Mouse (Mus musculus) MEL (cell line): ENCODE measurements around the gene Wdr91.

Experiments used
- CHD2 ChIP-seq: IDR thresholded peaks from 2 replicates; pipeline ENCODE4 v1.6.1; 2011; ENCODE audit warnings: low read length, improper control_type of control experiment
- CTCF ChIP-seq, 3 experiments: IDR thresholded peaks in 2 of 3; conservative IDR thresholded peaks in 1 of 3; 2 replicates each; pipeline ENCODE4 v1.5.1; 2011 to 2012; ENCODE audit warnings: low read length in 3 of 3, low read depth in 2 of 3, mild to moderate bottlenecking in 2 of 3, improper control_type of control experiment in 1 of 3, inconsistent platforms in 1 of 3, mixed read lengths in 1 of 3, moderate library complexity in 1 of 3; ENCODE audit not compliant: control insufficient read depth in 1 of 3, insufficient read depth in 1 of 3, poor library complexity in 1 of 3, severe bottlenecking in 1 of 3
- ELF1 ChIP-seq: IDR thresholded peaks from 2 replicates; pipeline ENCODE4 v1.6.1; 2014; ENCODE audit warnings: low read depth, mild to moderate bottlenecking, inconsistent platforms, low read length, improper control_type of control experiment, moderate library complexity
- EP300 ChIP-seq, 2 experiments: IDR thresholded peaks; 2 replicates each; pipeline ENCODE4 v1.6.1; 2011; ENCODE audit warnings: improper control_type of control experiment in 2 of 2, low read length in 2 of 2, low read depth in 1 of 2, mild to moderate bottlenecking in 1 of 2
- GATA1 ChIP-seq: IDR thresholded peaks from 2 replicates; pipeline ENCODE4 v1.6.1; 2011; ENCODE audit warnings: low read depth, low read length, improper control_type of control experiment
- HCFC1 ChIP-seq: IDR thresholded peaks from 2 replicates; pipeline ENCODE4 v1.6.1; 2012; ENCODE audit warnings: low read depth, mild to moderate bottlenecking, inconsistent platforms, low read length, improper control_type of control experiment, moderate library complexity
- MEF2A ChIP-seq: IDR thresholded peaks from 2 replicates; pipeline ENCODE4 v1.6.1; 2014; ENCODE audit warnings: low read depth, mild to moderate bottlenecking, inconsistent platforms, low read length, improper control_type of control experiment; ENCODE audit not compliant: poor library complexity, insufficient replicate concordance, severe bottlenecking; ENCODE audit errors: extremely low read depth
- MXI1 ChIP-seq: IDR thresholded peaks from 2 replicates; pipeline ENCODE4 v1.6.1; 2011; ENCODE audit warnings: mild to moderate bottlenecking, low read depth, low read length, improper control_type of control experiment
- MYB ChIP-seq: IDR thresholded peaks from 2 replicates; pipeline ENCODE4 v1.6.1; 2011; ENCODE audit warnings: mild to moderate bottlenecking, low read depth, low read length, improper control_type of control experiment
- NELFE ChIP-seq: IDR thresholded peaks from 2 replicates; pipeline ENCODE4 v1.6.1; 2011; ENCODE audit warnings: low read depth, low read length, improper control_type of control experiment
- POLR2A ChIP-seq, 2 experiments: IDR thresholded peaks; 2 replicates each; pipeline ENCODE4 v1.6.1; 2011 to 2012; ENCODE audit warnings: low read length in 2 of 2, mild to moderate bottlenecking in 2 of 2, control low read depth in 1 of 2, improper control_type of control experiment in 1 of 2, low read depth in 1 of 2, moderate library complexity in 1 of 2; ENCODE audit not compliant: control insufficient read depth in 1 of 2, insufficient read depth in 1 of 2, poor library complexity in 1 of 2
- TAL1 ChIP-seq: IDR thresholded peaks from 2 replicates; pipeline ENCODE4 v1.6.1; 2012; ENCODE audit warnings: mild to moderate bottlenecking, inconsistent platforms, low read length, moderate library complexity, mixed read lengths
- ZC3H11A ChIP-seq: IDR thresholded peaks from 2 replicates; pipeline ENCODE4 v1.6.1; 2012; ENCODE audit warnings: low read depth, mild to moderate bottlenecking, inconsistent platforms, low read length, improper control_type of control experiment
- ZKSCAN1 ChIP-seq: IDR thresholded peaks from 2 replicates; pipeline ENCODE4 v1.6.1; 2012; ENCODE audit warnings: low read depth, mild to moderate bottlenecking, inconsistent platforms, low read length, improper control_type of control experiment, moderate library complexity

- TF ChIP-seq EP300 (IDR thresholded peaks at IDR 0.05; ENCODE audit: low read depth in 1 of 2, low read length in 2 of 2) (no peak), CHD2 (no peak), MYB (no peak), GATA1 (no peak), MXI1 (no peak), CTCF (IDR thresholded peaks at IDR 0.05 in 2 of 3, conservative IDR thresholded peaks at IDR 0.05 in 1 of 3; ENCODE audit: control insufficient read depth in 1 of 3, insufficient read depth in 1 of 3, low read depth in 2 of 3, low read length in 3 of 3, poor library complexity in 1 of 3, severe bottlenecking in 1 of 3) (no peak), MEF2A (no peak), ELF1 (no peak), NELFE (no peak), TAL1 (no peak), ZKSCAN1 (no peak), POLR2A (IDR thresholded peaks at IDR 0.05; ENCODE audit: control insufficient read depth in 1 of 2, insufficient read depth in 1 of 2, low read depth in 1 of 2, low read length in 2 of 2, poor library complexity in 1 of 2) (no peak), ZC3H11A (no peak), HCFC1 (no peak)
Observed at GRCm38 (mm10) chr6:34951956-34952667, 41.4 kb upstream of the Wdr91 start.
